Mouse (Mus musculus) testis, adult 2 months (tissue): ENCODE measurements at regions not wholly inside any gene's neighbourhood (a gene's known extent, or its start where the extent isn't known, plus 50 kb on each side); places are given as distances from the start of the nearest gene placed in this dataset.

Experiments
- CTCF ChIP-seq: fragments of 200-500 bp; IDR thresholded peaks from 2 replicates; pipeline ENCODE4 v1.5.1; 2012; ENCODE audit warnings: low read depth, mild to moderate bottlenecking, inconsistent platforms, low read length, moderate library complexity; ENCODE audit not compliant: control insufficient read depth, insufficient read depth, insufficient replicate concordance
- POLR2A ChIP-seq: fragments of 200-500 bp; IDR thresholded peaks from 2 replicates; pipeline ENCODE4 v1.6.1; 2012; ENCODE audit warnings: low read depth, mild to moderate bottlenecking, inconsistent platforms, low read length, moderate library complexity; ENCODE audit not compliant: control insufficient read depth

DNA sequence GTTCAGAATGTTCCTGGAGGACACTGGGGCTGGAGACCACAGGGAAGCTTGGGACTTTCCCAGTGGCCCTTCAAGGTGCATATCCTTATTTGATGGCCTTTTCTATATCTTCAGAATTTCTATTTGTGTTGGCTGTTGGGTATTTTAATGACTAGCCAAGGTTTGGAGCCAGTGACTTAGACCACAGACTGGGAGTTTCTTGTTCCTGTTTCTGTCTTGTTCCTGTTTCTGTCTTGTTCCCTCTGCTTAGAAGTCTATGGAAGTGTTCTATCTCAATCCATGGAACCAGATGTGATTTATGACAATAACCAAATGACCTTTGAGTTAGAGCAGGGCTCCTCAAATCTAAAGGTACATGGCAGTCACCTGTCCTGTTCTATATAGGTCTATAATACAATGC, 156.6 kb upstream of the Tapt1 start:
- TF ChIP-seq CTCF = no peak
- no peak for TF ChIP-seq POLR2A
